Mouse (Mus musculus) stomach, embryonic 16.5 days (tissue): ENCODE measurements around the gene Zfand2b. TPM values are rescaled to one million over a fixed set of nuclear protein-coding genes. Genes with fewer than 3 reads are reported as not detected.

Source experiments
- ATAC-seq: fragments of 200-750 bp; cut with Nextera tagmentation; 2 replicates; pipeline ENCODE4 v1.8.0; 2017; ENCODE audit warnings: moderate number of reproducible peaks, moderate TSS enrichment; ENCODE audit not compliant: insufficient read depth, low FRiP score
- H3K27ac ChIP-seq: fragments of 300-500 bp; sonication (generic); 2 replicates; pipeline ENCODE4 v1.5.1; 2014; ENCODE audit warnings: low read length
- H3K27me3 ChIP-seq: fragments of 300-500 bp; sonication (generic); 2 replicates; pipeline ENCODE4 v1.6.1; 2014; ENCODE audit warnings: low read length, control low read depth, mixed read lengths; ENCODE audit not compliant: control insufficient read depth, insufficient read depth
- H3K36me3 ChIP-seq: fragments of 300-500 bp; sonication (generic); 2 replicates; pipeline ENCODE4 v1.6.1; 2014; ENCODE audit warnings: low read length; ENCODE audit not compliant: control insufficient read depth, insufficient read depth
- H3K4me1 ChIP-seq: fragments of 300-500 bp; sonication (generic); 2 replicates; pipeline ENCODE4 v1.6.1; 2014; ENCODE audit warnings: low read length, control low read depth, mixed read lengths; ENCODE audit not compliant: control insufficient read depth, insufficient read depth
- H3K4me2 ChIP-seq: fragments of 300-500 bp; sonication (generic); 2 replicates; pipeline ENCODE4 v1.6.1; 2014; ENCODE audit warnings: low read depth, low read length, mixed read lengths
- H3K4me3 ChIP-seq: fragments of 300-500 bp; sonication (generic); replicated peaks from 2 replicates; pipeline ENCODE4 v1.5.1; 2014; ENCODE audit warnings: mild to moderate bottlenecking, low read length
- H3K9ac ChIP-seq: fragments of 300-500 bp; sonication (generic); 2 replicates; pipeline ENCODE4 v1.6.1; 2014; ENCODE audit warnings: low read length
- H3K9me3 ChIP-seq: fragments of 300-500 bp; sonication (generic); replicated peaks from 2 replicates; pipeline ENCODE4 v1.6.1; 2016; ENCODE audit warnings: low read length, control low read depth; ENCODE audit not compliant: control insufficient read depth
- WGBS: fragments of 180-500 bp; shearing (Covaris S2); extraction: QIAGEN DNeasy Blood & Tissue Kit; methylation state at CpG from one replicate; pipeline ENCODE4 v1.1.7; 2014; 5-methylcytosine and 5-hydroxymethylcytosine counted together
- polyA plus RNA-seq: library from polyadenylated mRNA; unstranded; fragments of >200 nt; fragmentation: Nextera tagmentation; extraction: Ambion mirVana; gene quantifications from 2 replicates; pipeline ENCODE4 v1.2.1, GENCODE M21; 2015

Gene Zfand2b
- 43.3 and 45.3 TPM in 2 replicates for polyA plus RNA-seq

GRCm38 (mm10) chr1:75168472-75169464 lies at the start of gene Zfand2b:
Gene Zfand2b, plus strand, starts transcription at chr1:75168646.
- peak; percentile 99 for ATAC-seq
- peak within 1 kb of the TSS; percentile 92 for H3K4me2 ChIP-seq
- H3K36me3 ChIP-seq, result peaks cover 8% of the 10 kb centered on the region; the same call in 1 of the 2 replicates
- H3K9ac ChIP-seq, result peak within 1 kb of the TSS; percentile 87
- peaks cover 13% of the 10 kb centered on the region; the same call in 1 of the 2 replicates for H3K4me1 ChIP-seq
- WGBS, result under 1% methylated on average over 57 of the region's 59 CpGs
- H3K4me3 ChIP-seq, result peak within 1 kb of the TSS; percentile 89
- no peaks in the 10 kb centered on the region for H3K27me3 ChIP-seq
- H3K27ac ChIP-seq, result peak within 1 kb of the TSS; percentile 92
- H3K9me3 ChIP-seq, result no peaks in the 10 kb centered on the region

GRCm38 (mm10) chr1:75122211-75122610 lies 46.2 kb upstream of the Zfand2b start:
- WGBS, result 79% methylated on average over 3 of the region's 3 CpGs
- Histone ChIP-seq H3K9me3 (no peaks in the 10 kb centered on the region), H3K27ac (no peak overlapping the region), H3K4me2 (no peak overlapping the region), H3K9ac (no peak overlapping the region), H3K27me3 (no peaks in the 10 kb centered on the region), H3K4me1 (peaks cover 12% of the 10 kb centered on the region), H3K36me3 (no peaks in the 10 kb centered on the region), H3K4me3 (no peak overlapping the region)
- no peak for ATAC-seq

GRCm38 (mm10) chr1:75124346-75125321 lies 43.8 kb upstream of the Zfand2b start, which contains the start of gene Nhej1:
Gene Nhej1, minus strand, starts transcription at chr1:75125200.
- Histone ChIP-seq H3K4me1 (peaks cover 12% of the 10 kb centered on the region), H3K4me3 (peak within 1 kb of the TSS; percentile 56), H3K27ac (peak within 1 kb of the TSS; percentile 99), H3K36me3 (no peaks in the 10 kb centered on the region), H3K9ac (peak within 1 kb of the TSS; percentile 71), H3K9me3 (no peaks in the 10 kb centered on the region), H3K27me3 (no peaks in the 10 kb centered on the region), H3K4me2 (peak within 1 kb of the TSS; percentile 57)
- 2% methylated on average over 56 of the region's 56 CpGs for WGBS
- ATAC-seq, result peak; percentile 98

GRCm38 (mm10) chr1:75125418-75125817 lies 43.0 kb upstream of the Zfand2b start:
- peak overlapping the region; percentile 99 for H3K27ac ChIP-seq
- no peaks in the 10 kb centered on the region for H3K27me3 ChIP-seq
- no peaks in the 10 kb centered on the region for H3K36me3 ChIP-seq
- 31% methylated on average over 5 of the region's 5 CpGs for WGBS
- peak overlapping the region; percentile 57 for H3K4me2 ChIP-seq
- H3K9ac ChIP-seq, result peak overlapping the region; percentile 71
- peak overlapping the region; percentile 56 for H3K4me3 ChIP-seq
- H3K4me1 ChIP-seq, result peaks cover 12% of the 10 kb centered on the region
- H3K9me3 ChIP-seq, result no peaks in the 10 kb centered on the region
- no peak for ATAC-seq

GRCm38 (mm10) chr1:75128641-75129040 lies 39.8 kb upstream of the Zfand2b start:
- 65% methylated on average over 3 of the region's 3 CpGs for WGBS
- ATAC-seq, result no peak
- Histone ChIP-seq H3K4me1 (peaks cover 12% of the 10 kb centered on the region), H3K9ac (no peak overlapping the region), H3K36me3 (no peaks in the 10 kb centered on the region), H3K27me3 (no peaks in the 10 kb centered on the region), H3K27ac (no peak overlapping the region), H3K4me3 (no peak overlapping the region), H3K4me2 (no peak overlapping the region), H3K9me3 (no peaks in the 10 kb centered on the region)

- H3K27me3 ChIP-seq, result no peaks in the 10 kb centered on the region
- 49% methylated on average over 12 of the region's 12 CpGs for WGBS
- no peak for ATAC-seq
- no peak within 1 kb of the TSS for H3K27ac ChIP-seq
- H3K36me3 ChIP-seq, result peaks cover 13% of the 10 kb centered on the region; the same call in 1 of the 2 replicates
- no peak within 1 kb of the TSS for H3K4me2 ChIP-seq
- no peak within 1 kb of the TSS for H3K4me3 ChIP-seq
- H3K9me3 ChIP-seq, result no peaks in the 10 kb centered on the region
- H3K9ac ChIP-seq, result no peak within 1 kb of the TSS
- peaks cover 4% of the 10 kb centered on the region; the same call in 1 of the 2 replicates for H3K4me1 ChIP-seq
Measured at GRCm38 (mm10) chr1:75133421-75134207, 34.8 kb upstream of the Zfand2b start, which contains the start of gene Slc23a3. Gene Slc23a3, minus strand, starts transcription at chr1:75133890.

GRCm38 (mm10) chr1:75136293-75136692 lies 32.2 kb upstream of the Zfand2b start:
- Histone ChIP-seq H3K9ac (no peak overlapping the region), H3K9me3 (no peaks in the 10 kb centered on the region), H3K4me3 (no peak overlapping the region), H3K4me2 (no peak overlapping the region), H3K27ac (no peak overlapping the region), H3K27me3 (no peaks in the 10 kb centered on the region), H3K36me3 (peaks cover 17% of the 10 kb centered on the region; the same call in 1 of the 2 replicates), H3K4me1 (peaks cover 16% of the 10 kb centered on the region)
- 67% methylated on average over 6 of the region's 6 CpGs for WGBS
- no peak for ATAC-seq

- H3K4me3 ChIP-seq, result no peak overlapping the region
- H3K27ac ChIP-seq, result no peak overlapping the region
- H3K4me1 ChIP-seq, result peaks cover 16% of the 10 kb centered on the region
- no peak overlapping the region for H3K4me2 ChIP-seq
- H3K9me3 ChIP-seq, result no peaks in the 10 kb centered on the region
- 44% methylated on average over 3 of the region's 3 CpGs for WGBS
- H3K27me3 ChIP-seq, result no peaks in the 10 kb centered on the region
- no peak for ATAC-seq
- no peak overlapping the region for H3K9ac ChIP-seq
- peaks cover 17% of the 10 kb centered on the region; the same call in 1 of the 2 replicates for H3K36me3 ChIP-seq
Measured at GRCm38 (mm10) chr1:75136730-75137129, 31.7 kb upstream of the Zfand2b start.
